Mouse (Mus musculus): Measurements from ENCODE around the gene Il27ra.

DNA sequence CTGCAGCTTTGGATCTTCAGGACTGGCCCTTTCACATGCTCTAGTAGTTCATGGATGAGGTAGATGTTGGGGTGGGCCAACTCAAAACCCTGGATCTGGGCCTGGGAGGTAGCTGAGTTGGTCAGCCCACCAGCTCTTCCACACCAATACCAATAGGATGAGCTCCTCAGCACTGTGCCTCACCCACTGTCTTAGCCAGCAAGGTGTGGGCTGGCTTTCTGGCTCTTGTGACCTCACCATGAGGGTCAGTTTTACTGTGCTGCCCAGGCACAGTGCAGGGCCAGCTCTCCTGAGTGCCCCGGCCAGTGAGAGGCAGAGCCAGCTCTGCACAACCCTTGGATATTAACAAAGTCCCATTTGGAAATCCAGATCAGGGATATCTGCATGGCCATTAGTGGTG lies 15.4 kb upstream of the Il27ra start:
- TF ChIP-seq CTCF (IDR thresholded peaks at IDR 0.05; ENCODE audit: low read depth) (no peak), EP300 (IDR thresholded peaks at IDR 0.05; ENCODE audit: low read depth) (no peak)
